Mouse (Mus musculus) small intestine, adult 2 months (tissue): ENCODE measurements around the gene Rap1gap2.

ENCODE experiments used
- CTCF ChIP-seq: fragments of 200-500 bp; IDR thresholded peaks from 2 replicates; pipeline ENCODE4 v1.5.1; 2012; ENCODE audit warnings: low read depth, mild to moderate bottlenecking, control low read depth, inconsistent platforms, low read length, moderate library complexity, mixed read lengths; ENCODE audit not compliant: insufficient replicate concordance, insufficient read length; ENCODE audit errors: extremely low read depth
- POLR2A ChIP-seq: fragments of 200-500 bp; IDR thresholded peaks from 2 replicates; pipeline ENCODE4 v1.6.1; 2012; ENCODE audit warnings: low read depth, mild to moderate bottlenecking, control low read depth, inconsistent platforms, low read length, moderate library complexity

GRCm38 (mm10) chr11:74623693-74624092 is 13.0 kb upstream of the Rap1gap2 start:
- no peak for TF ChIP-seq CTCF
- no peak for TF ChIP-seq POLR2A
